Mouse (Mus musculus) heart, embryonic 11.5 days (tissue): ENCODE data around the gene Hist2h3c1. TPM values are rescaled to one million over a fixed set of nuclear protein-coding genes. Genes with fewer than 3 reads are reported as not detected.
"Not testable (repeated sequence)": the region's sequence is repeated elsewhere in the genome, so short reads cannot be mapped to it uniquely, and the experiment has no call there.

Experiments used
- ATAC-seq: fragments of 200-750 bp; cut with Nextera tagmentation; replicated peaks from 2 replicates; pipeline ENCODE4 v1.8.0; 2017; ENCODE audit warnings: moderate library complexity; ENCODE audit not compliant: insufficient number of reproducible peaks, low FRiP score, low TSS enrichment
- H3K27ac ChIP-seq: fragments of 300-500 bp; sonication (generic); 2 replicates; pipeline ENCODE4 v1.5.1; 2014; ENCODE audit warnings: mild to moderate bottlenecking, low read depth, low read length
- H3K27me3 ChIP-seq: fragments of 300-500 bp; sonication (generic); 2 replicates; pipeline ENCODE4 v1.6.1; 2014; ENCODE audit warnings: mild to moderate bottlenecking, low read length, mixed read lengths; ENCODE audit not compliant: control insufficient read depth, insufficient read depth
- H3K36me3 ChIP-seq: fragments of 300-500 bp; sonication (generic); 2 replicates; pipeline ENCODE4 v1.6.1; 2014; ENCODE audit warnings: mild to moderate bottlenecking, low read length, moderate library complexity, mixed read lengths; ENCODE audit not compliant: control insufficient read depth, insufficient read depth
- H3K4me1 ChIP-seq: fragments of 300-500 bp; sonication (generic); 2 replicates; pipeline ENCODE4 v1.6.1; 2014; ENCODE audit warnings: low read length; ENCODE audit not compliant: control insufficient read depth, insufficient read depth
- H3K4me2 ChIP-seq: fragments of 300-500 bp; sonication (generic); 2 replicates; pipeline ENCODE4 v1.6.1; 2014; ENCODE audit warnings: mild to moderate bottlenecking, moderate library complexity
- H3K4me3 ChIP-seq: fragments of 300-500 bp; sonication (generic); 2 replicates; pipeline ENCODE4 v1.5.1; 2014; ENCODE audit warnings: low read depth, low read length
- H3K9ac ChIP-seq: fragments of 300-500 bp; sonication (generic); 2 replicates; pipeline ENCODE4 v1.6.1; 2014; ENCODE audit warnings: mild to moderate bottlenecking, low read depth, low read length, moderate library complexity
- H3K9me3 ChIP-seq: fragments of 300-500 bp; sonication (generic); replicated peaks from 2 replicates; pipeline ENCODE4 v1.6.1; 2016; ENCODE audit warnings: low read length; ENCODE audit not compliant: control insufficient read depth
- WGBS: fragments of 180-500 bp; shearing (Covaris S2); extraction: QIAGEN DNeasy Blood & Tissue Kit; methylation state at CpG from one replicate; pipeline ENCODE4 v1.1.7; 2014; ENCODE audit not compliant: insufficient replicate concordance; 5-methylcytosine and 5-hydroxymethylcytosine counted together
- polyA plus RNA-seq: library from polyadenylated mRNA; unstranded; fragments of >200 nt; fragmentation: Nextera tagmentation; extraction: Ambion mirVana; gene quantifications from 2 replicates; pipeline ENCODE4 v1.2.1, GENCODE M21; 2014

Gene Hist2h3c1
- polyA plus RNA-seq, 1 experiment from 2014 or later, result 1.2 TPM

- WGBS, result under 1% methylated on average over 37 of the region's 37 CpGs
- Histone ChIP-seq H3K4me3 (peak within 1 kb of the TSS; percentile 66), H3K4me2 (peak within 1 kb of the TSS; percentile 67), H3K27me3 (no peaks in the 10 kb centered on the region), H3K9ac (peak within 1 kb of the TSS; percentile 97), H3K27ac (peak within 1 kb of the TSS; percentile 99), H3K9me3 (no peaks in the 10 kb centered on the region), H3K4me1 (peaks cover 17% of the 10 kb centered on the region; the same call in 1 of the 2 replicates), H3K36me3 (no peaks in the 10 kb centered on the region)
- ATAC-seq, result peak; percentile 76
These were observed 26.8 kb upstream of the Hist2h3c1 start, which contains the start of the genes Bola1 and Hist2h2ab for GRCm38 (mm10) chr3:96219661-96220130. Gene Bola1 (minus strand): TSS chr3:96219709. Gene Hist2h2ab (plus strand): TSS chr3:96219865.

GRCm38 (mm10) chr3:96220131-96220764, 26.2 kb upstream of the Hist2h3c1 start:
- peak overlapping the region; percentile 67 for H3K4me2 ChIP-seq
- peak overlapping the region; percentile 66 for H3K4me3 ChIP-seq
- peak overlapping the region; percentile 99 for H3K27ac ChIP-seq
- not testable (repeated sequence) for H3K9me3 ChIP-seq, H3K27me3 ChIP-seq, H3K36me3 ChIP-seq
- ATAC-seq, result 0 out of 2 replicates have a peak, but pooled peaks have one; percentile 12
- peak overlapping the region; percentile 97 for H3K9ac ChIP-seq
- peaks cover 23% of the 10 kb centered on the region for H3K4me1 ChIP-seq
- WGBS, result under 1% methylated on average over 24 of the region's 47 CpGs

- Histone ChIP-seq H3K4me3 (peak within 1 kb of the TSS; percentile 66), H3K27me3 (no peaks in the 10 kb centered on the region), H3K4me2 (peak within 1 kb of the TSS; percentile 67), H3K9ac (peak within 1 kb of the TSS; percentile 97), H3K9me3 (no peaks in the 10 kb centered on the region), H3K4me1 (peaks cover 28% of the 10 kb centered on the region), H3K27ac (peak within 1 kb of the TSS; percentile 99), H3K36me3 (no peaks in the 10 kb centered on the region)
- ATAC-seq, result peak; percentile 85
- under 1% methylated on average over 43 of the region's 43 CpGs for WGBS
These were observed 25.5 kb upstream of the Hist2h3c1 start, which contains the start of the genes Hist2h2ac and Hist2h2be for GRCm38 (mm10) chr3:96220765-96221639. Gene Hist2h2ac (minus strand): TSS chr3:96220880. Gene Hist2h2be (plus strand): TSS chr3:96221119.

- Histone ChIP-seq H3K36me3 (no peaks in the 10 kb centered on the region), H3K4me1 (peaks cover 31% of the 10 kb centered on the region), H3K27ac (peak overlapping the region; percentile 99), H3K27me3 (no peaks in the 10 kb centered on the region), H3K4me3 (peak overlapping the region; percentile 66), H3K9ac (peak overlapping the region; percentile 97), H3K9me3 (no peaks in the 10 kb centered on the region), H3K4me2 (peak overlapping the region; percentile 67)
- ATAC-seq, result no peak
- 35% methylated on average over 9 of the region's 9 CpGs for WGBS
These were observed 24.8 kb upstream of the Hist2h3c1 start for GRCm38 (mm10) chr3:96221640-96222038.

GRCm38 (mm10) chr3:96222774-96223173, 23.7 kb upstream of the Hist2h3c1 start:
- no peak overlapping the region for H3K27ac ChIP-seq
- H3K4me2 ChIP-seq, result peak overlapping the region; percentile 67; the same call in 1 of the 2 replicates
- H3K27me3 ChIP-seq, result no peaks in the 10 kb centered on the region
- no peak overlapping the region for H3K9ac ChIP-seq
- H3K4me3 ChIP-seq, result no peak overlapping the region
- ATAC-seq, result no peak
- H3K4me1 ChIP-seq, result peaks cover 31% of the 10 kb centered on the region
- no peaks in the 10 kb centered on the region for H3K9me3 ChIP-seq
- H3K36me3 ChIP-seq, result no peaks in the 10 kb centered on the region
- 93% methylated on average over 4 of the region's 4 CpGs for WGBS

- Histone ChIP-seq H3K4me3 (no peak overlapping the region), H3K4me1 (peaks cover 25% of the 10 kb centered on the region), H3K9me3 (no peaks in the 10 kb centered on the region), H3K9ac (0 out of 2 replicates have a peak overlapping the region, but pooled peaks have one; percentile 28), H3K4me2 (no peak overlapping the region; the same call in 1 of the 2 replicates), H3K36me3 (no peaks in the 10 kb centered on the region), H3K27ac (peak overlapping the region; percentile 46; the same call in 1 of the 2 replicates), H3K27me3 (no peaks in the 10 kb centered on the region)
- no peak for ATAC-seq
- 48% methylated on average over 2 of the region's 2 CpGs for WGBS
These were observed 21.1 kb upstream of the Hist2h3c1 start for GRCm38 (mm10) chr3:96225421-96225820.

GRCm38 (mm10) chr3:96226695-96227648, 19.5 kb upstream of the Hist2h3c1 start:
- peak; percentile 45; the same call in 1 of the 2 replicates for ATAC-seq
- no peaks in the 10 kb centered on the region for H3K27me3 ChIP-seq
- 67% methylated on average over 8 of the region's 8 CpGs for WGBS

More at GRCm38 (mm10) chr3:96226695-96227648, 19.5 kb upstream of the Hist2h3c1 start:
- Histone ChIP-seq H3K27ac (no peak overlapping the region), H3K36me3 (no peaks in the 10 kb centered on the region), H3K4me1 (peaks cover 20% of the 10 kb centered on the region), H3K9ac (no peak overlapping the region), H3K4me3 (no peak overlapping the region), H3K9me3 (no peaks in the 10 kb centered on the region), H3K4me2 (no peak overlapping the region)
